23 mouse cellular contexts compared by ENCODE assay signal in the genomic region with DNA sequence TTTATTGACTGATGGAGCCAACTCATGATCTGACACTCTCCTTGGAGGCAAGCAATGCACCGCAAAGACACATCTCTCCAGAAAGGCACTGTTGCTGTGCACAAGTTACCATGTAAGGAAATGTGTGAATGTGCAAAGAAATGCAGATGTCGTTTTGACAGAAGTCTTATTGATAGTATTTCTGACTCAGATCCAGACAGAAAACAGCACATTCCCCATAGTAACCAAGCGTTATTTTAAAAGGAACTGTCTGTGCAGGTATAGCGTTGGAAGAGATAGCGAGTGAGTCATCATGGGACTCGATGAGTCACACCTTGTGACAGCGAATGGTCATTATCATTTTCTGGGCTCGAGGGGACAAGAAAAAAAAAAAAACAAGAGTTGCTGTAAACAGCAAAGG. TPM values are rescaled to one million over a fixed set of nuclear protein-coding genes. Genes with fewer than 3 reads are reported as not detected.
DNase-seq lines count a peak whose midpoint lies in the region; ATAC-seq and TF ChIP-seq lines count a peak whose summit lies in the region.
"Had no signal": no experiment of that assay in that cellular context is flagged by ENCODE, and none has a peak within 500 bp of the region (broad histone marks: within the 10 kb centered on the region; RNA-seq: fewer than 3 reads in every experiment).

No protein-coding gene starts in this region.

- ATAC-seq in intestine, postnatal 0 days = no peak
- ATAC-seq: activated CD4-positive, CD25-positive, alpha-beta regulatory T cell, adult 4 months; midbrain, embryonic 16.5 days; Patski had no signal

- peak; percentile 28 to 54 for DNase-seq in frontal cortex, adult 2 months (ENCODE audit: extremely low spot score in 1 of 2, low spot score in 1 of 2)
- no peak for DNase-seq in frontal cortex, postnatal 14 days (ENCODE audit: low spot score in 2 of 2)
- DNase-seq in right cerebral cortex, adult 2 months (ENCODE audit: low spot score in 2 of 2) = peak; percentile 49 to 54
- no peak for DNase-seq in right cerebral cortex, postnatal 4 days
- DNase-seq in right cerebral cortex, postnatal 36 days (ENCODE audit: low spot score in 2 of 2) = peak; percentile 23 to 25
- DNase-seq in cerebellum, postnatal 14 days = no peak
- DNase-seq: cerebellum, adult 9-10 months; embryo, embryonic 11 days; gastrocnemius, postnatal 36 days; kidney, adult 18-20 months; liver, embryonic 13.5 days; lung, embryonic 14.5 days; lung, postnatal 4 days; spleen, adult 18-20 months; thymus, postnatal 4 days had no signal

- H3K36me3 ChIP-seq in intestine, postnatal 0 days (ENCODE audit: control insufficient read depth, insufficient read depth) = no peaks in the 10 kb centered on the region
- H3K36me3 ChIP-seq: hindbrain, embryonic 10.5 days; limb, embryonic 12.5 days; liver, embryonic 13.5 days had no signal

- no peak for TF ChIP-seq CTCF in cortical plate, adult 2 months (IDR thresholded peaks at IDR 0.05; ENCODE audit: extremely low read depth, insufficient read depth, low read length)
- no peak for TF ChIP-seq CTCF in intestine, postnatal 0 days (IDR thresholded peaks at IDR 0.05; ENCODE audit: low read depth)

- 0 out of 2 replicates have a peak overlapping the region, but pooled peaks have one; percentile 65 for H3K27ac ChIP-seq in cortical plate, adult 2 months (ENCODE audit: insufficient read depth, low read length)
- H3K27ac ChIP-seq in intestine, postnatal 0 days (ENCODE audit: low read depth, low read length) = no peak overlapping the region
- H3K27ac ChIP-seq: hindbrain, embryonic 10.5 days; kidney, postnatal 0 days; limb, embryonic 12.5 days; liver, embryonic 13.5 days had no signal

- H3K9me3 ChIP-seq in intestine, postnatal 0 days (ENCODE audit: control insufficient read depth) = no peaks in the 10 kb centered on the region
- H3K9me3 ChIP-seq: hindbrain, embryonic 10.5 days; limb, embryonic 12.5 days; liver, embryonic 13.5 days had no signal

- H3K9ac ChIP-seq in intestine, postnatal 0 days (ENCODE audit: low read depth, low read length) = no peak overlapping the region
- H3K9ac ChIP-seq: limb, embryonic 12.5 days; liver, embryonic 13.5 days; lung, embryonic 14.5 days had no signal

- no peaks in the 10 kb centered on the region for H3K27me3 ChIP-seq in intestine, postnatal 0 days (replicated peaks; ENCODE audit: control insufficient read depth, insufficient read depth, low read length)
- H3K27me3 ChIP-seq: limb, embryonic 12.5 days; liver, embryonic 13.5 days; Patski had no signal

- no peaks in the 10 kb centered on the region; the same call in 1 of the 2 replicates for H3K4me1 ChIP-seq in cortical plate, adult 2 months (ENCODE audit: control insufficient read depth, insufficient read depth, low read length)
- no peaks in the 10 kb centered on the region for H3K4me1 ChIP-seq in intestine, postnatal 0 days (replicated peaks; ENCODE audit: control insufficient read depth, insufficient read depth, low read length)
- H3K4me1 ChIP-seq: liver, embryonic 13.5 days had no signal

- no peak overlapping the region for H3K4me3 ChIP-seq in cortical plate, adult 2 months (ENCODE audit: insufficient read depth, low read length)
- no peak overlapping the region for H3K4me3 ChIP-seq in intestine, postnatal 0 days (ENCODE audit: low read depth, low read length)
- H3K4me3 ChIP-seq: hindbrain, embryonic 10.5 days; limb, embryonic 12.5 days; liver, embryonic 13.5 days had no signal

- no peak overlapping the region for H3K4me2 ChIP-seq in intestine, postnatal 0 days (replicated peaks; ENCODE audit: low read depth)
- H3K4me2 ChIP-seq: limb, embryonic 12.5 days; liver, embryonic 13.5 days; lung, embryonic 14.5 days had no signal

- whole genome bisulfite sequencing in intestine, postnatal 0 days = 54% methylated on average over 8 of the region's 8 CpGs

- TF ChIP-seq POLR2A in cortical plate, adult 2 months (IDR thresholded peaks at IDR 0.05; ENCODE audit: extremely low read depth, insufficient read depth, low read length) = no peak

RNA-seq across cellular contexts. Expression of gene Lifr, which starts 52.9 kb away (rescaled TPM):
- polyA plus RNA-seq in frontal cortex, adult 2 months (2012; rRNA removed) = 16.9 and 17.6 TPM in 2 replicates
- polyA plus RNA-seq in cortical plate, adult 2 months (2012; rRNA removed) = 16.0 and 17.0 TPM in 2 replicates
- 6.2 and 6.3 TPM in 2 replicates for polyA plus RNA-seq in intestine, postnatal 0 days (2015; fragmentation: Nextera tagmentation; extraction: Ambion mirVana)

Comparison
In these comparisons a context has a peak if more than half of its experiments do, and no peak if none do; other contexts are left out.
1. DNase-seq: peak in frontal cortex, adult 2 months (2 of 2), right cerebral cortex, adult 2 months (2 of 2) and right cerebral cortex, postnatal 36 days (2 of 2); none in frontal cortex, postnatal 14 days (0 of 2), right cerebral cortex, postnatal 4 days (single experiment) and cerebellum, postnatal 14 days (0 of 2).